Mouse (Mus musculus) neural tube, embryonic 13.5 days (tissue): ENCODE measurements around the gene Nsl1. TPM values are rescaled to one million over a fixed set of nuclear protein-coding genes. Genes with fewer than 3 reads are reported as not detected.

Experiments used
- ATAC-seq: fragments of 200-750 bp; cut with Nextera tagmentation; 2 replicates; pipeline ENCODE4 v1.8.0; 2017; ENCODE audit warnings: low read depth, mild to moderate bottlenecking, moderate TSS enrichment, moderate library complexity
- H3K27ac ChIP-seq: fragments of 300-500 bp; sonication (generic); replicated peaks from 2 replicates; pipeline ENCODE4 v1.5.1; 2015; ENCODE audit warnings: moderate library complexity, mild to moderate bottlenecking, inconsistent platforms
- H3K27me3 ChIP-seq: fragments of 300-500 bp; sonication (generic); 2 replicates; pipeline ENCODE4 v1.6.1; 2015; ENCODE audit warnings: mild to moderate bottlenecking, inconsistent platforms
- H3K36me3 ChIP-seq: fragments of 300-500 bp; sonication (generic); 2 replicates; pipeline ENCODE4 v1.6.1; 2015; ENCODE audit warnings: mild to moderate bottlenecking, inconsistent platforms
- H3K4me1 ChIP-seq: fragments of 300-500 bp; sonication (generic); replicated peaks from 2 replicates; pipeline ENCODE4 v1.6.1; 2015; ENCODE audit warnings: inconsistent platforms
- H3K4me2 ChIP-seq: fragments of 300-500 bp; sonication (generic); 2 replicates; pipeline ENCODE4 v1.6.1; 2015; ENCODE audit warnings: inconsistent platforms, mild to moderate bottlenecking, moderate library complexity
- H3K4me3 ChIP-seq: fragments of 300-500 bp; sonication (generic); 2 replicates; pipeline ENCODE4 v1.5.1; 2015; ENCODE audit warnings: mild to moderate bottlenecking, inconsistent platforms
- H3K9ac ChIP-seq: fragments of 300-500 bp; sonication (generic); 2 replicates; pipeline ENCODE4 v1.6.1; 2015; ENCODE audit warnings: moderate library complexity, mild to moderate bottlenecking, inconsistent platforms
- H3K9me3 ChIP-seq: fragments of 300-500 bp; sonication (generic); 2 replicates; pipeline ENCODE4 v1.6.1; 2016; ENCODE audit warnings: inconsistent platforms
- WGBS: fragments of 180-500 bp; shearing (Covaris S2); methylation state at CpG from one replicate; pipeline ENCODE4 v1.1.7; 2015; 5-methylcytosine and 5-hydroxymethylcytosine counted together
- polyA plus RNA-seq: library from polyadenylated mRNA; unstranded; fragments of >200 nt; fragmentation: Nextera tagmentation; extraction: Ambion mirVana; gene quantifications from 2 replicates; pipeline ENCODE4 v1.2.1, GENCODE M21; 2015

Gene Nsl1
- polyA plus RNA-seq, 1 experiment from 2014 or later: 4.9 TPM

DNA sequence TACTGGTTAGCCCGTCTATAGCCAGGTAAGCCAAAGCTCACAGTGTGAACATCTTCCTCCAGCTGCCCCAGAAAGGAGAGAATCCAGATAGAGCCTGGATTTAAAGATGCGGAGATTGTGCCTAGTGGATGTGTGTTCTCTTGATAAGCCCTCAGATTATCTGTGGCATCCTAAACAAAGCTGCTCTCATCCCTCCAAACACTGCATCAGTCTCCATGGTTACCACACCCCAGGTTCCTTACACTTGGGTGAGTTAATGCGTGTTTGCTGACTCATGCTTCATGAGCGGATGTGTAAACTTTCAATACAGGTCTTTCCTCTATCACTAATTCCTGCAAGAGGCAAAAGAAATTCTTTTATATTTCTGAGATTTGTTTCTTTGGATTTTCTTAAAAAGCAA, 27.2 kb upstream of the Nsl1 start:
- H3K36me3 ChIP-seq: no peaks in the 10 kb centered on the region
- no peaks in the 10 kb centered on the region for H3K27me3 ChIP-seq
- 47% methylated on average over 4 of the region's 4 CpGs for WGBS
- no peaks in the 10 kb centered on the region for H3K4me1 ChIP-seq
- H3K27ac ChIP-seq: no peak overlapping the region
- H3K4me2 ChIP-seq: no peak overlapping the region
- ATAC-seq: no peak
- H3K9me3 ChIP-seq: no peaks in the 10 kb centered on the region
- H3K4me3 ChIP-seq: no peak overlapping the region
- no peak overlapping the region for H3K9ac ChIP-seq

DNA sequence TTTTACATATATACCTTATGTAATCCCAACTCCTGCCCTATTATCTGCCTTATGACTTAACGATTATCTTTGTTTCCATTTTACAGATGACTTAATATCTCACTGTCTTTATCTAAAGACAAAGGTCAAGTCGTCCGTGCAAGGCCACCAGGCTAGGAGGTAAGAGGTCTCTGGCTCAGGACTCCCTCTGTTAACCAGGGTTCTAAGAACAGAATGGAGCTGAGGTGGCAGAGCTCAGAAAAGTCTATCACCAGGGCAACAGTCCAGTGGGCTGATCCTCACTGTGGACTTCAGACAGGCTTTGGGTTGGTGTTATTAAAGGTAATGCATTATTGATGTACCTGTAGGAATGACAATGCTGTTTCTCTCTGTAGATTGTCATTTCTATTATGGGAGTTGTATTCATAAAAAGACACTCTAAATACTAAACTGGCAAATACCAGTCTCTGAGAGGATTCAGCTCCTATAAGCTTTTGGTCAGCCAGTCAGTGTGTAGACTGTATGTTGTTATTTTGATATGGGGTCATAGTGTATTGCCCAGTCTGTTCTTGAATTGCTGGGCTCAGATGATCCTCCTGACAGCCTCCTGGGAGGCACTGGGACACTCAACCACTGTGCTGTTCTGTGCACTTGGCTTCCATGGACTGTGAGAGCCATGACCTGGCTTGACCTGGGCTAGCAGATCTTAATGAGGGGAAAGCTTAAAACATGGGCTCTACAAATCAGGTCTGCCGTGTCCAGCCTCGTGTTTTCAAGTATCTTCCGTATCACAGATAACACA, 26.1 kb upstream of the Nsl1 start, which contains the start of gene Spata45:
Gene Spata45 (plus strand): TSS at position 86 of the 781 bp plus-strand sequence.
- no peak for ATAC-seq
- Histone ChIP-seq H3K4me1 (no peaks in the 10 kb centered on the region), H3K4me2 (no peak within 1 kb of the TSS), H3K9ac (no peak within 1 kb of the TSS), H3K4me3 (no peak within 1 kb of the TSS), H3K27ac (no peak within 1 kb of the TSS), H3K27me3 (no peaks in the 10 kb centered on the region), H3K36me3 (no peaks in the 10 kb centered on the region), H3K9me3 (no peaks in the 10 kb centered on the region)
- 86% methylated on average over 6 of the region's 6 CpGs for WGBS

DNA sequence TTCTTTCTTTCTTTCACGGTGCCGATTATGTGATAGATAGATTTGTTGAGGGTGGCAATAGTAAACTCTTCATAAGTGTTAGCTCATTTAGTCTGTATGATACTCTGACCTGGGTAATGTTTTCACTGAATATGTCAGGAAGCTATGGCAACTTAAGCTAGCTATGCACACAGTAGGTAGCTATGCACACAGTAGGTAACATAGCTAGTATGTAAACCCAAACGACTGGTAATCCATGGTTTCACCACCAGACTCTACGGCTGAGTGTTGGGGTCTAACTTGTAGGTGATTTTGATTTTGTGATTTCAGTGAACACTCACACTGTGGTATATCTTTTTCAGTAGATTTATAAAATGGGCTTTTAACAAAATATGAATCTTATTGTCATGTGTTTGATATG, 24.8 kb upstream of the Nsl1 start:
- no peak overlapping the region for H3K4me2 ChIP-seq
- H3K9ac ChIP-seq: no peak overlapping the region
- H3K27ac ChIP-seq: no peak overlapping the region
- H3K27me3 ChIP-seq: no peaks in the 10 kb centered on the region
- WGBS: 88% methylated on average over 4 of the region's 4 CpGs
- no peaks in the 10 kb centered on the region for H3K4me1 ChIP-seq
- H3K9me3 ChIP-seq: no peaks in the 10 kb centered on the region
- no peak overlapping the region for H3K4me3 ChIP-seq
- no peaks in the 10 kb centered on the region for H3K36me3 ChIP-seq
- ATAC-seq: no peak

DNA sequence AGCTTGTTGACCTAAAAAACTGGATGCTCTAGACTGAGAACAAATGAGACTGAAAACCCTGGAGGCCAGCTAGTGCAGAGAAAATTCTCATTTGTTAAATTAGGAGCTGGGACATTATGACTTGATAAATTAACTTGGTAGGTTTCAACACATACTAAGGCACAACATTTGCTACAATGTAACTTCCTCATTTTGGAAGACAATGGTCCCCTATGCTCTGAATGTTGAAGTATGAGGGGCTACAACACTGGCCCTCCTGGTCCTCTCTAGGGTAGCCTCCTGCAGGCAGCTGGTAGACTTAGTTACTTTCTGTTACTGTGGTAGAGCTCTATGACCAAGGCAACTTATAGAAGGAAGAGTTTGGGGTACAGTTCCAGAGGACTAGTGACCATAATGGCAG, 21.5 kb upstream of the Nsl1 start:
- no peak overlapping the region for H3K9ac ChIP-seq
- no peak for ATAC-seq
- H3K27me3 ChIP-seq: no peaks in the 10 kb centered on the region
- H3K4me3 ChIP-seq: no peak overlapping the region
- H3K9me3 ChIP-seq: no peaks in the 10 kb centered on the region
- no peak overlapping the region for H3K4me2 ChIP-seq
- H3K4me1 ChIP-seq: no peaks in the 10 kb centered on the region
- H3K36me3 ChIP-seq: no peaks in the 10 kb centered on the region
- no peak overlapping the region for H3K27ac ChIP-seq

DNA sequence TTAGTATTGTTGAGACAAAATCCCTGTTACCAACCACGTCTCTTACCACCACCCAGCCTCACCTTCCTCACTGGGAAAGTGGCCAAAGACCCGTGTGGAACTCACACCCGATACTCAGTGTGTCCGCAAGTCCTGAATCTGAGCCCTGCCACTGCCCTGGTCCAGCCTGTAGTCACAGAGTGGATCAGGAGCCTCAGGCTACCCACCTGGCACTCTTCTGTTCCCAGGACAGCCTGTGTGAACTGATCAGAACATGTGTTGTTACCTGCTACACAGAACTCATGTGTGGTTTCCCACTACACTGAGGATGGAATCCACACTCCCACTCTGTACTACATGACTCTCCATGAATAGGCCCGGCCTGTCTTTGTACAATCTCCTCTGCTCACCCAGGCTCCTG, 20.7 kb upstream of the Nsl1 start:
- no peak overlapping the region for H3K27ac ChIP-seq
- no peak overlapping the region for H3K9ac ChIP-seq
- H3K27me3 ChIP-seq: no peaks in the 10 kb centered on the region
- H3K4me2 ChIP-seq: no peak overlapping the region
- no peaks in the 10 kb centered on the region for H3K4me1 ChIP-seq
- no peaks in the 10 kb centered on the region for H3K36me3 ChIP-seq
- 89% methylated on average over 5 of the region's 5 CpGs for WGBS
- no peak for ATAC-seq
- H3K4me3 ChIP-seq: no peak overlapping the region
- no peaks in the 10 kb centered on the region for H3K9me3 ChIP-seq

DNA sequence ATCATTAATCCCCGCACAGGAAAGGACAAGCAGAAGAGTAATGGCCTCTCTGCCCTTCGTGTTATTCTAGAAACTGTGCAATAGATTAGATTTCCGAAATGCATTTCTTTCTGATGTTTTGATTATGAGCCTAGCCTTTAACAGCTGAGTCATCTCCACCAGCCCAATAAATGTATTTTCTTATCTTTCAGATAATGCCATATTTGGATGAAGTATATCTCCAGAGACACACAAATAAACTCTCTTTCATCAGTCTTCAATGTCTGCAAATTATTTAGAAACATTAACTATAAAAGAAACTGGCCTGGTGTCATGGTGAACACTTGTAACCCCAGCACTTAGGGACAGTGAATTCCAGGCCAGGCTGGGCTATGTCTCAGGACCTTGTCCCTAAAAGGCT, 20.1 kb upstream of the Nsl1 start:
- Histone ChIP-seq H3K4me3 (no peak overlapping the region), H3K27ac (no peak overlapping the region), H3K36me3 (no peaks in the 10 kb centered on the region), H3K9me3 (no peaks in the 10 kb centered on the region), H3K27me3 (no peaks in the 10 kb centered on the region), H3K9ac (no peak overlapping the region), H3K4me2 (no peak overlapping the region), H3K4me1 (no peaks in the 10 kb centered on the region)
- 90% methylated on average over 3 of the region's 3 CpGs for WGBS
- ATAC-seq: no peak

DNA sequence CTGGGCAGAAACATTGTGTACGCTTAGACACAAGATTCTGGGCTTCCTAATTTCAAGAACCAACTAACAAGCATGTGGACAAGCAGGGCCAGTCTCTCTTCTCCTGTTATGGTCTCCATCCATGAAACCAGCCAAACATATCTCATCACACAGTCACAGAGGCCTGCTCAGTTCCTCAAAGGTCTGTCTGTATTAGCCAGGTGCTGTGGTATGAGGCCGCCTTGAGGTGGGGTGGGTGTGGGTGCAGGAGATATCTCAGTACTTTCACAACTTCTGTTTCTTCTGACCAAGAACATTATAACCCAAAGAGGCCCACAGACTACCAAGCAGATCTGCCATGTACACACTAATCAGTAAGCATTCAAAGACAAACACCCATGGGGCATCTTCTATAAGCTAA, 17.5 kb upstream of the Nsl1 start:
- Histone ChIP-seq H3K9me3 (no peaks in the 10 kb centered on the region), H3K27me3 (no peaks in the 10 kb centered on the region), H3K9ac (no peak overlapping the region), H3K36me3 (no peaks in the 10 kb centered on the region), H3K4me3 (no peak overlapping the region), H3K27ac (no peak overlapping the region), H3K4me1 (no peaks in the 10 kb centered on the region), H3K4me2 (no peak overlapping the region)
- 92% methylated on average over 2 of the region's 2 CpGs for WGBS
- ATAC-seq: no peak

DNA sequence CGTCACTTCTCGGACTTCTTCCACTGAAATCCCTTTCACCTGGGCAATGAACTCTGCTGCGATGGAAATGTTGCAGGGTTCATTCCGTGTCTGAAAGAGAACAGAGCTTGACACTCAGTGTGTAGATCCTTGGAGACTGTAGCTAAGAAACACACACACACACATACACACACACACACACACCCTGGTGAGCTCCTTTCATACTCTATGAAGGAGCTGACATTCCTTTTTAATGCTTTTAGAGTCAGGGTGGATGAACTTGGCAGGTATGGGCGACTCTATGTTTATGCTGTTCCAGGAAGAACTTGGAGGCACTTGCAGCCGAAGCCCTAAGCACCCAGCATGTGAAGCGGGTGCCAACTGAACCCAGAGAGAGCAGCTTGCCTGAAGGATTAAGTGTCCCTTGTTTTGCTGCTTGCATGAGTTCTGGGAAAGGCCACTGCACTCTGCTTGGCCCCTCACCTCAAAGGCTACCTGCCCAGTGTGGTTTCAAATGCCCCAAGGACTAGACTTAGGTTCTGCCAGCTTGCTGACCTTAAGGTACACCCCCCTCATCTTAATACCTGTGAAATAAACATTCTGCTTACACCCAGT, 16.5 kb upstream of the Nsl1 start:
- ATAC-seq: no peak
- Histone ChIP-seq H3K36me3 (no peaks in the 10 kb centered on the region), H3K27ac (no peak overlapping the region), H3K9ac (no peak overlapping the region), H3K4me3 (no peak overlapping the region), H3K4me1 (no peaks in the 10 kb centered on the region), H3K9me3 (no peaks in the 10 kb centered on the region), H3K4me2 (no peak overlapping the region), H3K27me3 (no peaks in the 10 kb centered on the region)
- WGBS: 74% methylated on average over 7 of the region's 7 CpGs

DNA sequence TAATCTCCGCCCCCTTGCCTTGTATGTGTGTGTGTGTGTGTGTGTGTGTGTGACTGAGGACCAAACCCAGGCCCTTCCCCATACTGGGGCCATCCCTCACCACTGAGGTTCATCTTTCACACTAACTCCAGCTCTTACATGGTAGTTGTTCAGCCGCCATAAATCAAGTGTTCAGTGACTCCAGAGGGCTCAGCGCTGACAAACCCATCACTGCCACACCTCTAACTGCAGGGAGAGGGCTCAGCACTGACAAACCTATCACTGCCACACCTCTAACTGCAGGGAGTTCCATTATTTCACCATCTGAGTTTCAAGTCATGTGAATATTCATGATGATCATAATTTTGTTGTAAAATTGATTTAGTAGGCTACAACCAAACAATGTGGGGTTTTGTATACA, 9.3 kb upstream of the Nsl1 start:
- Histone ChIP-seq H3K9me3 (no peaks in the 10 kb centered on the region), H3K27me3 (no peaks in the 10 kb centered on the region), H3K4me1 (no peaks in the 10 kb centered on the region), H3K4me2 (no peak overlapping the region), H3K9ac (no peak overlapping the region), H3K36me3 (no peaks in the 10 kb centered on the region; the same call in 1 of the 2 replicates), H3K27ac (no peak overlapping the region), H3K4me3 (no peak overlapping the region)
- ATAC-seq: no peak
- WGBS: 91% methylated on average over 3 of the region's 3 CpGs

DNA sequence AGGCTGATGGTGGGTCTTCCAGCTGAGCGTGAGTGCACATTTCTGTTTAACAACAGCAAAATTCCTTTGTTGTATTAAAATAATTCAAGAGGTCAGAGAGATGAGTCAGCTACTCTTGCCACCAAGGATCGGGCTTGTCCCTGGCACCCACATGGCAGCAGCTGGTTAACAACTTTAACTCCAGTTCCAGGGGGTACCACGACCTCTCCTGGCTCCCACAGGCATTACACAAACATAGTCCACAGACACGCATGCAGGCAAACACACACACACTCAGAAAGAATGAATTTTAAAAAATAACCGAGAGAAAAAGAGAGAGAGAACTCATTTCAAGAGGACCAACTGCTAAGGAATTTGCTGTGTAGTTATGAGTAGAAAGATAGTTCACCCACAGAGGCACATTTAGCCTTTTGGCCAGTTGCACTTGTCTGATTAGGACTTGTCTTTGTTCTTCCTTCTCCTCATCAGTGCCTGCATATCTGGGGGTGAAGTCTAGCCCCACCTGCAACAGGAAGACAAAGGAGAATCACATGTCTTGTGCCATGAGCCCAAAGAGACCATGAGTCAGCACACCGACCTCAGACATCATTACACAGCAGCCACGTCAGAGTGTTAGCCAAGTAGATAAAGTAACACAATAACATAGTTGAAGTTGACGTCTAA, 7.8 kb upstream of the Nsl1 start:
- no peak overlapping the region for H3K4me2 ChIP-seq
- H3K27ac ChIP-seq: no peak overlapping the region
- 73% methylated on average over 8 of the region's 8 CpGs for WGBS
- ATAC-seq: no peak
- no peaks in the 10 kb centered on the region for H3K4me1 ChIP-seq
- no peaks in the 10 kb centered on the region; the same call in 1 of the 2 replicates for H3K36me3 ChIP-seq
- H3K4me3 ChIP-seq: no peak overlapping the region
- no peak overlapping the region for H3K9ac ChIP-seq
- H3K9me3 ChIP-seq: no peaks in the 10 kb centered on the region
- H3K27me3 ChIP-seq: no peaks in the 10 kb centered on the region

DNA sequence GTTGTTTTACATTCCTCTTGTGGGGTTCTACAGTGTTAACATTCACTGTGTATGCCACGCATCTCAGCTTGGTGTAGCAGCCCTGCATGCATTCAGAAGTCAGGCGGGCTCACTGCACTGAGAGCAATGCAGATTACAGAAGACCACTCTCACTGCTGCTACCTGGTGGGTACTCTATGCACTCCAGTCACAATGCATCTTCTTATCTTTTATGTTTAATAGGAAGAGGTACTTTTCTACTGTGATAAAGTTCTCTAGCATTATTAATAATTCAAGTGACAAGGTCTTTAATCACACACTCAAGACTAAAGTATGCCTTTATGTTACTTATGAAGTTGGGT, 7.3 kb upstream of the Nsl1 start:
- no peak for ATAC-seq
- Histone ChIP-seq H3K4me3 (no peak overlapping the region), H3K9me3 (no peaks in the 10 kb centered on the region), H3K4me2 (no peak overlapping the region), H3K36me3 (no peaks in the 10 kb centered on the region; the same call in 1 of the 2 replicates), H3K4me1 (no peaks in the 10 kb centered on the region), H3K27me3 (no peaks in the 10 kb centered on the region), H3K27ac (no peak overlapping the region), H3K9ac (no peak overlapping the region)
- WGBS: 79% methylated on average over 2 of the region's 2 CpGs

DNA sequence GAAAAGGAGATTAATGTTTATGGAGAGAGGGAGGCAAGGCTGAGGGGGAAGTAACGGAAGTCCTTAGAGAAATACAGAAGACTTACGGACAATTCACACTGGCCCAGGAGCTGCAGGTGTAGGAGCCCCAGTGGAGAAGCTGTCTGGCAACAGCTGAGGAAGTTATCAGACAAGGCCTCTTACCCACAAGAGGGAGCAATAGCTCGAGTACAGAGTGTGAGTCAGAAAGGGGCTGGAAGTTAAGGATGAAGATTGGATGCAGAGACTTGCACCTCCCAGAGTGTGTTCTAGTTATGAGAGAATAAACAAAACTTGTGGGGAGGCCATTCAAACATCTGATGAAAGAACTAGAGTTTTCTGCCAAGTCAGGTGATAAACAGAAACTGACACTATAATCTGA, 5.4 kb upstream of the Nsl1 start:
- H3K4me2 ChIP-seq: no peak overlapping the region
- H3K4me1 ChIP-seq: peaks cover 8% of the 10 kb centered on the region
- H3K36me3 ChIP-seq: no peaks in the 10 kb centered on the region; the same call in 1 of the 2 replicates
- no peak overlapping the region for H3K4me3 ChIP-seq
- H3K27me3 ChIP-seq: no peaks in the 10 kb centered on the region
- no peak overlapping the region for H3K27ac ChIP-seq
- no peak for ATAC-seq
- no peak overlapping the region for H3K9ac ChIP-seq
- no peaks in the 10 kb centered on the region for H3K9me3 ChIP-seq
- 73% methylated on average over 3 of the region's 3 CpGs for WGBS
